Mouse (Mus musculus): ENCODE measurements around the gene Olfr598. TPM values are rescaled to one million over a fixed set of nuclear protein-coding genes. Genes with fewer than 3 reads are reported as not detected.

Olfr598 gene
- polyA plus RNA-seq (2012; rRNA removed) = not detected in 2 replicates

GRCm38 (mm10) chr7:103323268-103323667 lies at the start of gene Olfr598:
Gene Olfr598, plus strand, starts transcription at chr7:103323568.

GRCm38 (mm10) chr7:103305348-103305747 lies 18.0 kb upstream of the Olfr598 start, which contains the start of gene Olfr596:
Gene Olfr596, plus strand, starts transcription at chr7:103305648.

DNA sequence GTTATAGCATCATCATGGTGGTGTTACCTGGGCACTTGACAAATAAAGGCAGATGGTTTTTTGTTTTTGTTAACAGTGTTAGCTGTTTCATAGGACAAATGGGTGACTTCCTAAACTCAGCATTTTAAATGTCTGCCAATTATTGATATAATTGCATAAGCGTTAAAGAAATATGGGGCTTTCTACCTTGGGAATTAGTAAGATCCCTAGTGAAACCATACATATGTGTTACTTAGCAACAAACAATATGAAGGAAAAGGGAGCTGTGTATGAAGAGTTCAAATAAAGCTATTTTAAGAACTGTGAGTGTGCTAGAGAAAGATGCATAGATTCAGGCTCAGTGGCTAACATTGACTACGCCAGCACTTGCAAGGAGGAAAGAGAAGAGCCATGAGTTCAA lies 7.4 kb upstream of the Olfr598 start, which contains the start of gene Olfr597:
Gene Olfr597 (plus strand): TSS at position 301 of the 400 bp plus-strand sequence.

GRCm38 (mm10) chr7:103335617-103336016 lies 12.2 kb downstream of the Olfr598 start, which contains the start of gene Olfr599:
Gene Olfr599, plus strand, starts transcription at chr7:103335917.

GRCm38 (mm10) chr7:103349569-103349968 lies 26.2 kb downstream of the Olfr598 start, which contains the start of gene Olfr600:
Gene Olfr600, minus strand, starts transcription at chr7:103349669.

DNA sequence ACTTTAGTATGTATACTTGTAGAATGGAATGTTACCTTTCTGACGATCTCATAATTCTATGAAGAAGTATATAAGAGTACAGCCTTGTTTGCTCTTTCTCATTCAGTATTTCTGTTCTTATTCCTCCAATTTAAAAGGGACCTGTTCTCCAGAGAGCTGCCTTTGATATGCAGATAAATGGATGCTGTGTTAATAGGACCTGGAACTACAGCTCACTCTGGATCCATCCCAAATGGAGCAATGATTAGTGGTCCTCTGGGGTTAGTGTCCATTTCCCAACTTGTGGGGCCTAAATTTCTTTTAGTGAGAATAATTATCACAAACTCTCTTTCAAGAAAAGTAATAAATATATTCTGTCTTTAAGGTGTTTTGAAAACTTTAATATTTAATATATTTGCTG lies 39.2 kb downstream of the Olfr598 start, which contains the start of gene Olfr601:
Gene Olfr601 (minus strand): TSS at position 101 of the 400 bp plus-strand sequence.

Other genes starting within 250 kb of the Olfr598 start
- not detected in 2 replicates for gene Olfr584, start 241.7 kb upstream of the Olfr598 start, polyA plus RNA-seq (2012; rRNA removed)
- not detected in 2 replicates for gene Olfr585, start 225.8 kb upstream of the Olfr598 start, polyA plus RNA-seq (2012; rRNA removed)
- not detected in 2 replicates for gene Olfr586, start 197.9 kb upstream of the Olfr598 start, polyA plus RNA-seq (2012; rRNA removed)
- not detected in 2 replicates for gene Olfr588-ps1, start 182.7 kb upstream of the Olfr598 start, polyA plus RNA-seq (2012; rRNA removed)
- gene Olfr589, start 167.2 kb upstream of the Olfr598 start, polyA plus RNA-seq (2012; rRNA removed) = not detected in 2 replicates
- not detected in 2 replicates for gene Olfr591, start 145.2 kb upstream of the Olfr598 start, polyA plus RNA-seq (2012; rRNA removed)
- gene Olfr592, start 138.8 kb upstream of the Olfr598 start, polyA plus RNA-seq (2012; rRNA removed) = not detected in 2 replicates
- gene Olfr593, start 111.7 kb upstream of the Olfr598 start, polyA plus RNA-seq (2012; rRNA removed) = not detected in 2 replicates
- gene Olfr594, start 106.6 kb upstream of the Olfr598 start, polyA plus RNA-seq (2012; rRNA removed) = not detected in 2 replicates
- gene Usp17ld, start 71.1 kb upstream of the Olfr598 start, polyA plus RNA-seq (2012; rRNA removed) = not detected in 2 replicates
- not detected in 2 replicates for gene Olfr596, start 17.9 kb upstream of the Olfr598 start, polyA plus RNA-seq (2012; rRNA removed)
- gene Olfr597, start 7.3 kb upstream of the Olfr598 start, polyA plus RNA-seq (2012; rRNA removed) = not detected in 2 replicates
- gene Olfr599, start 12.3 kb downstream of the Olfr598 start, polyA plus RNA-seq (2012; rRNA removed) = not detected in 2 replicates
- not detected in 2 replicates for gene Olfr600, start 26.1 kb downstream of the Olfr598 start, polyA plus RNA-seq (2012; rRNA removed)
- gene Olfr601, start 39.1 kb downstream of the Olfr598 start, polyA plus RNA-seq (2012; rRNA removed) = not detected in 2 replicates
- not detected in 2 replicates for gene Olfr603, start 62.6 kb downstream of the Olfr598 start, polyA plus RNA-seq (2012; rRNA removed)
- gene Usp17lc, start 91.5 kb downstream of the Olfr598 start, polyA plus RNA-seq (2012; rRNA removed) = not detected in 2 replicates
- gene Olfr605, start 121.9 kb downstream of the Olfr598 start, polyA plus RNA-seq (2012; rRNA removed) = not detected in 2 replicates
- gene Olfr606, start 125.5 kb downstream of the Olfr598 start, polyA plus RNA-seq (2012; rRNA removed) = not detected in 2 replicates
- gene Olfr607, start 140.6 kb downstream of the Olfr598 start, polyA plus RNA-seq (2012; rRNA removed) = not detected in 2 replicates
- not detected in 2 replicates for gene Olfr608, start 146.3 kb downstream of the Olfr598 start, polyA plus RNA-seq (2012; rRNA removed)
- gene Olfr609, start 174.5 kb downstream of the Olfr598 start, polyA plus RNA-seq (2012; rRNA removed) = not detected in 2 replicates
- gene Olfr610, start 188.6 kb downstream of the Olfr598 start, polyA plus RNA-seq (2012; rRNA removed) = not detected in 2 replicates
- gene Olfr611, start 197.3 kb downstream of the Olfr598 start, polyA plus RNA-seq (2012; rRNA removed) = not detected in 2 replicates
- gene Olfr612, start 219.1 kb downstream of the Olfr598 start, polyA plus RNA-seq (2012; rRNA removed) = not detected in 2 replicates
- not detected in 2 replicates for gene Olfr613, start 224.5 kb downstream of the Olfr598 start, polyA plus RNA-seq (2012; rRNA removed)
- not detected in 2 replicates for gene Olfr615, start 232.5 kb downstream of the Olfr598 start, polyA plus RNA-seq (2012; rRNA removed)
- gene Olfr616, start 245.6 kb downstream of the Olfr598 start, polyA plus RNA-seq (2012; rRNA removed) = not detected in 2 replicates
- not detected in 2 replicates for gene Olfr617, start 249.5 kb downstream of the Olfr598 start, polyA plus RNA-seq (2012; rRNA removed)

Measured in stomach, adult 2 months (tissue).